Mouse (Mus musculus) cerebellum, adult 11 months (tissue): ENCODE data around the gene Ddx47.
A peak's percentile ranks its signal among the peaks of the same experiment; 100 is the strongest.

Experiments
- DNase-seq: peaks from one replicate; pipeline ENCODE4 v3.0.0; 2022

Gene Ddx47

DNA sequence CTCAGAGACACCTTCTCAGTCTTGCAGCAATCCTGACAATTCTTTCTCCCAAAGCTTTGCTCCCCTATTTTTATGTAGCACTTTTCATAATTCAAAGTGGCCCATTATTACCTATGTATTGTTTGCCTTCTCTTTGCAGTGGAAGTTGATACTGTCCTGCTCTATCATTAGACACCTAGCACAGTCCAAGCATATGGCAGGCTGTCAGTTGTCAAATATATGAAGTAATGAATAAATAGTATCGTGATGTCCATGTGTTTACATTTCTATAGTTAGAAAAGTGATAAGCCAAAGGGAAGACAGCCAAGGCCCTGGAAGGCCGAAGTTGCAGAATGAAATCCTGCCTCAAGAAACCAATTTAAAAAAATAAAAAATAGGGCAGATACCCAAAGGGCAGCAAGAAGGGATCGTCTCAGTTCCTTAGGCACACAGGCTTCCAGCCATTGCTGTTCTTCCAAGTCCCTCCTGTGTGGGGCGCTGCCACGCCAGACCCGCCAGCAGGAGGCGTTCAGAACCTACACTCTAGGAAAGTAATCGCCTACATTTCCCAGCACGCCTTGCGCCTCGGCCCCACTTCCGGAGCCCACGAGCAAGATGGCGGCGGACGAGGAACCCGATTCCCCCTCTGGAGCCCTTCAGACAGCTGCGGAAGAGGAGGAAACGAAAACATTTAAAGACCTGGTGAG is at the start of gene Ddx47:
Gene Ddx47 (plus strand): TSS at position 565 of the 686 bp plus-strand sequence.
- peak; percentile 92 for DNase-seq

DNA sequence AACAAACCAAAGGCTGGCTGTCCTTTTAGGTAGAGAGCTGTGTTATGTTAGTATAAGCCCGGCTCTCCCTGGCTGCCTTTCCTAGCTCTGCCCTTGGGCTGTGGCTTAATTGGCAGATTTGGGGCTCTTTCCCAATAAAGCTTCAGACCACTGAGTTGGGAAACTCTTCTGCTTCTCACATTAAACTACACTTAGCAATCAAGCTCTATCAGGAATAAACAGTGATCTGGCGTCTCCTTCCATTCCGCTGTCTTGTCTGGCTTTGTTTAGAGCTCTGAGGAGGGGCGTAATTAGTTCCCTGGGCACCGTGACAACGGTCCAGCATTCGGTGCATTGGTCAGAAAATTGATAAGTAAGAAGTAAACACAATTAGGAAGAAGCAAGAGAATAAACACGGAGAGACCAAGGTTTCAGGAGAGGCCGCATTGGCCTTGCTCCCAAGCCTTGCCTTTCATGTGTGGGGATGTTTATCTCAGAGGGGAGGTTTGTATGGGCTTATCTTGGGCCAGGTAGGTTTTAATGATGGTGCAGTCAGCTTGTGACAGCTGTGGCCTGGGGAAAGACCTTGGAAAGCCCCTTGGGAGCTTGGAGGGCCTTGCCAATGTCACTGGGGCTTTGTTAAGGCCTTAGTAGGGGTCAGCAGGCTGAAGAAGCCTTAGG is 49.4 kb upstream of the Ddx47 start:
- no peak for DNase-seq

DNA sequence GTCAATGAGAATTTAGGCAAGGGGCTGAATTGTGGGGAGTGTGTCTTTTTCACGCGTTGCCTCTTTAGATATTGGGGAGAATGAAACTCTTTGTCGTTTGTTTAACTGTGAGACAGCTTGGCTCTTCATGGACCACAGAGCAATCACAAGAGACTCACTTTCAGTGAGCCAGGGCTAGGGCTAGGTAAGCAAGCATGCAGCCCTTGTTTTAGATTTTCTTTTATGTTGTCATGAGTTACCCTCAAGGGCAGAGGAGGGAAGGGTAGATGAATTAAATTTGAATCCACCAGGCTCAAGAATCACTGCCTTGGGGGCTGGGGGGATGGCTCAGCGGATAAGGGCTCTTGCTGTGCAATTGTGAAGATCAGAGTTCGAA is 48.9 kb upstream of the Ddx47 start:
- DNase-seq: no peak

DNA sequence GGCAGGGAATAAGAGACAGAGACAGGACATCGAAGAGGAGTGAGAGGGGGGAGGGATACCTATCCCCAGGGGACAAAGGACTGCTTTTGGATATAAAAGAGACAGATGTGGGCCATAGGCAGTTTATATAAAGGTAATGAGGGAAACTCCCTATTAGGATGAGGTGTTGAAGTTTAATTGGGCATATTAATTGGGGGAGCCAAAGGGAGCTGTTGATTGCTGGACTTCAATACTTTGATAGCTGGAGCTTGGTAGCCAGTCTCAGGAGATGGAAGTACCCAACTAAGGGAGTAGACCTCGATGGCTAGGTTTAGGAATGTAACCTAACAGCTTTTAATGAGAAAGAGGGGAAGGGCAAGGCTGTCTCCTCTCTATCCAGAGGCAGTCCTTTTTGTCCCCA is 47.5 kb upstream of the Ddx47 start:
- DNase-seq: no peak

DNA sequence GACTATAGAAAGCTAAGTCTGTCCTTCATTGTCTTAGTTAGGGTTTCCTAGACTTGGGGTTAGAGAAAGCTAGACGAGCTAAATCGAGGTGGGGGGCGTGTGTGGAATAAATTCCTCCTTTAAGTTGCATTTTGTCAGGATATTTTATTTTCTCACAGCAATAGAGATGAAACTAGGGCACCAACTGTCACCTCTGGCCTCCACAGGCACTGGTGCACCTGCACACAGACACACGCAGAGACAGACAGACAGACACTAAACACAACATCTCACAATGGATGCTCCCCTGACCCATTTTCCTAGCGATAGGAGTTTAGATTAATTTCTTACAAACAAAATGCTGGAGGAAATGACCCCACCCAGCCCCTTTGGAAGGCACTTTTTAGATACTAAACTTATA is 44.7 kb upstream of the Ddx47 start:
- DNase-seq: no peak

DNA sequence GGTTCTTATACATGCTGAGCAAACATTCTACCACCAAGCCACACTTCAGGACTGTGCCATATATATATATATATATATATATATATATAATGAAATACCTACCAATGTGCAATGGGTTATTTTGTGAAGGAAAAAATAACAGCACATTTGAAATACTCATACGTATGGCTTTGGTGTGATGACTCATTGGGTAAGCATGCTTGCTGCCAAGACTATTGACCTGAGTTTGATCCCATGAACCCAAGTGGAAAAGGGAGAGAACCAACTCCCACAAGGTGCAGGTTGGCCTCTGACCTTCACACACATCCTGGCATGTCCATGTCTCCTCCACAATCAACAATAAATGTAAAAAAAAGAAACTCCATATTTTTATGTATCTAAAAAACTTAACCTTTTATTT is 43.1 kb upstream of the Ddx47 start:
- no peak for DNase-seq

DNA sequence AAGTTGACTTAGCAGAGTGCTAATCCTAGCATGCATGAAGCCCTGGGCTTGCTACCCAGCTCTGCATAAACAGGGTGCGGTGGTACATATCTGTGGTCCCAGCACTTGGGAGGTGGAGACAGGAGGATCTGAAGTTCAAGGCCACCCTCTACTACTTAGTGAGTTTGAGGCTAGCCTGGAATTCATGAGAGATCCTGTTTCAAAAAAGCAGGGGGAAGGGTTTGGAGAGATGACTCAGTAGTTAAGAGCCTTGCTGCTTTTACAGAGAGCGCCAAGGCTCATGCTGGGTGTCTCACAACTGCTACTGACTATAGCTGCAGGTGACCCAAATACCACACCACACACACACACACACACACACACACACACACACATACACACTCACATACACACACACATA is 41.9 kb upstream of the Ddx47 start:
- DNase-seq: no peak

DNA sequence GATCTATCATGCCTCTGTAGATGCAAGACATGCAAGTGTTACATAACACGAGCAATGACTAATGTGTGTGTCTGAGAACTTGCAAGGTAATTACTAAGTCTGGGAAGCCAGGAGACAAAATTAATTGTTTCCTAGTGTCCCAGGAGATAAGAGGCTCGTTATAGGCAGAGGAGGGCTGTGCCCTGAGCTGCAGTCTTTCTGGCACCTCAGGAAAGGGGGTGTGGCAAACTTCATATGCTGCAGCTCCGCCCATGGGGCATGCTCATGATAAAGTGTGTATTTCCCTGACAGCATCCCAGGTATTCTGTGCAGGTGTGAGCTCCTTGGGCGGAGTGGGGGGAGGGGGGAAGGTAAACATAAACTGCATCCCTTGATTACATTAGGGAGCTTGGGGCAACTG is 39.3 kb upstream of the Ddx47 start:
- no peak for DNase-seq

DNA sequence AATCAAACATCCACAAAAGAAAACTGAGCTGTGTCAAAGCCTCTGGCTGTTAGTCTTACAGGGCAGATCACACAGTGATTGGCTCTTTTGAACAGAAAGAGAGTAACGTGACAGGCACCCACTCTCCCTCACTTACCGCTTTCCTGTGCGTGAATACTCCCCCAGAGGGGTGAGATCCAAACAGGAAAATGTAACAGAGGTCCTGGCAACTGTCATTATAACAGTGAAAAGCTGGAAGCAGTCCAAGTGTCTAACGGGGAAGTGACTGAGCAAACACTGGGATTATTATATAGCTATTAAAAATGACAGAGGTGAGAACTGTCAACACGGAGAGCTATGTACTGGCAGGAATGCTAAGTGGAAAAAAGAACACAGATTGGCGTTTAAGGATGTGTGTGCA is 34.8 kb upstream of the Ddx47 start:
- no peak for DNase-seq

DNA sequence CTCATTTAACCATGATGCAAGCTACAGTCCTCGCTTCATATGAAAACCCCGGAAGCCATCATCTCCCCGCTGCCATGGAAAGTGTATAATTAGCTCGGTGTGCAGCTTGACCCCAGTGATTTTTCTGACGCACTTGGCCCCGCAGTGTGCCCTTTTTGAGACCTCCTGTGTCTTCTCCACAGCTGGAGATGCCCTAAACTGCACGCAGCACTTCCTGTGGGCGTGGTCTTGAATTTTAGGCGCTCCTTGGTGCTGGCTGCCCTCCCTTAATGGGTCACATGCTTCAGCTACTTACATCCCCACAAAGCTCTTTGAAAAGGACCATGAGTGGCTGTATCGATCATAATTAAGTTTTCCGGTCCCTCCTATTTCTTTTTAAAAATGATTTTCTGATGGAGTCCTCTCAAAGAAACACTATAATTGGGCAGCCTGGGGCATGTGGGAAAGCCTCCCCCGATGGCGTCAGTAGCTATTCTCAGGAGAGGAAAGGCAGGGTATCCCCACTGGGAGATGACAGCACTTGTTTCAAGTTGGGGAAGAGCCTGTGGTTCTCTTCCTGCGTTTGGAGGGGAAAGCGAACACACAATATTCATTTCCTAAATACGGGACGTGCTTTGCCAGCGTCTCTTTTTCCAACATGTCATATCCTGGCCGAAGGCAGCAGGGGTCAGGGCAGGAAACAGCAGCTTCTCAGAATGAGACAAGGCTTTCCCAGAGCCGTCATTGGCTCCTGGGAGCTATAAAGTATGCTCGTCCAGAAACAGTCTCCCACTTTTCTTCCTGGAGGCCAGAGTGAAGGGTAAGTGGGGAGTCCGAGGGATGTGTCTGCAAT is 30.0 kb upstream of the Ddx47 start, which contains the start of gene Apold1:
Gene Apold1 (plus strand): TSS at position 488 of the 832 bp plus-strand sequence.
- DNase-seq: no peak

DNA sequence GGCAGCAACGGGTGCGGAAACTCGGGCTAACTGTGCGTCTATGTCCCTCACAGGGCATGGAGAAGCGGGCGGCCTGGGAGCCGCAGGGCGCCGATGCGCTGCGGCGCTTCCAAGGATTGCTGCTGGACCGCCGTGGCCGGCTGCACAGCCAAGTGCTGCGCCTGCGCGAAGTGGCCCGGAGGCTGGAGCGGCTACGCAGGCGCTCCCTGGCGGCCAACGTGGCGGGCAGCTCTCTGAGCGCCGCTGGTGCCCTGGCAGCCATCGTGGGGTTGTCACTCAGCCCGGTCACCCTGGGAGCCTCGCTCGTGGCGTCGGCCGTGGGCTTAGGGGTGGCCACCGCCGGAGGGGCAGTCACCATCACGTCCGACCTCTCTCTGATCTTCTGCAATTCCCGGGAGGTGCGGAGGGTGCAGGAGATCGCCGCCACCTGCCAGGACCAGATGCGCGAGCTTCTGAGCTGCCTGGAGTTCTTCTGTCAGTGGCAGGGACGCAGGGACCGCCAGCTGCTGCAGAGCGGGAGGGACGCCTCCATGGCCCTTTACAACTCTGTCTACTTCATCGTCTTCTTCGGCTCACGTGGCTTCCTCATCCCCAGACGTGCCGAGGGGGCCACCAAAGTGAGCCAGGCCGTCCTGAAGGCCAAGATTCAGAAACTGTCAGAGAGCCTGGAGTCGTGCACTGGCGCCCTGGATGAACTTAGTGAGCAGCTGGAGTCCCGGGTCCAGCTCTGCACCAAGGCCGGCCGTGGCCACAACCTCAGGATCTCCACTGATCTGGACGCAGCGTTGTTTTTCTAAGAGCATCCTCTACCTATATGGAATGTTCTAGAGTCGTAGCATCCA is 27.7 kb upstream of the Ddx47 start:
- DNase-seq: peak; percentile 91

DNA sequence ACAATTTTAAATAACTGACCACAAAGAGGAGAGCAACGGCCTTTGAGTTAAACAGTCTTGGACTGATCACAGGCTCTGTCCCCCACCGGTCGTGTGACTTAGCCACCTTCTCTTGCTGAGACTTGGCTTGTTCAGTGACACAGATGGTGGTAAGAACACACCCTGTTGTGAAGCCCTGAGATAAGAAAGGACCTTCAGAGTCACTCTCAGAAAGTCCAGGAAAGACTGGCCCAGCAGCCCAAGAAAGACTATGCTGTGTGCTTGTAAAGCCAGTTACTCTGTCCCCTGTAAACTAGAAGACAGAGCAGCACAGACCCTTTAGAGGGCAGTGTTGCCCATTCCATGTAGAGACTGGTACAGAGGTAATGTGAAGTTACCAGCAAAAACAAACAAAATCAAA is 26.7 kb upstream of the Ddx47 start:
- DNase-seq: no peak

DNA sequence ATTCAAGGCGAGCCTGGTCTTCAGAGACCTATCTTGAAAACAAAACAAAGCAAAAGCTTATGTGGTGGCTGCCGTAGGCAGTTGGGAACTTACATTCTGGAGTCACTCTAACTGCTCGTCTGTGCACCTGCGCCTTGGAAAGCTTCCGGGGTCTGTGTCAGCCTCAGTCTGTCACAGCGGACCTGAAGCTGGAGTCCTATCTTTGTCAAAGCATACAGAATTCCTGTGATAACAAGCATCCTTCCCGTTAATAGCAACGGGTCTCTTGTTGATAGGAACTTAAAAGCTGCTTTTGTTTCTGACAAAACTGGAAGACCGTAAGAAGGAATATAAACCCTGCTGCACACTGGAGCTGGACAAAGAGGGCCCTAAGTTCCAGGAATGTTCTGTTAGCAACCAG is 23.0 kb upstream of the Ddx47 start:
- no peak for DNase-seq

DNA sequence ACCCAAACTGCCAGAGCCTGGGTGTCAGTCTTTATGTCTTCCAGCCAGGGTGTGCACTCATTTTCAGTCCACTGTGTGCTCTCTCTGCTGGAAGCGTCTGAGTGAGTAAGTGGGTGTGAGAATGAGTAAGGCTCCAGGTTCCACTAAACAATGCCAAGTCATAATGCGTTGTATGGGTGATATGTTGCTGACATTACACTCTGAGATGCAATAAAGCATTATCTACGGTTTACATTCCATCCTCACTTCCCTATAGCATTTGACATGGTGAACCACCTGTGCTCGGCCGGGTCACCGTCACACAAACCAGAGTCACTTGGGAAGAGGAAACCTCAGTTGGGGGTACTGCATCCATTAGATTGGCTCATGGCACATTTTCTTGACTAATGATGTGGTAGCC is 20.7 kb upstream of the Ddx47 start:
- DNase-seq: no peak

DNA sequence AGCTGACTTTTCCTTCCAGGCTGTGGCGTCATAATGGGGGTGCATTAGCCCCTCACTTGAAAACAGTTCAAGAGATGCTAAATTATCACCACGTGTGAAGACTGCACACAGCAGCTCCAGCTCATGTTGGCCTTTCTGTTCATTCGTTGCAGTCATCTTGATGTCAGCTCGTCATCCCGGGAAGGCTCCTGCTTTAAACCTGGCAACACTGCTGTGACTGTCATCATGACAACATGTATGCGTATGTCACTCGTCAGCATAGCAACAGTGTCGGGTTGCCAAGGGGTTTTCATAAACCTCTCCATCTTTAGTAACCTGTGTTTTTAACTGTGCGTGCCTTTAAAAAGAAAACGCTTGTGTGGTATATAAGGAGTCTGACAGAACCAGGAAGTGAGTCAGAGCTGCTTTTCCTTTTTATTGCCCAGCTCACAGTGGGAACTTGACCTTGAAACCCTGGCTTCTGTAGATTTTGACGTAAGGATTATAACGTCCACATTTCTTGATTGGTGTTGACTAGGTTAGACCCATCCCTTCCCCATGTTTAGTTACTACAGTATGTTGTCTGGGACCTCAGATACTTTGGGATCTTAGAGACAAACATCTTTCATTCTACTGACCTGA is 17.3 kb upstream of the Ddx47 start:
- no peak for DNase-seq

DNA sequence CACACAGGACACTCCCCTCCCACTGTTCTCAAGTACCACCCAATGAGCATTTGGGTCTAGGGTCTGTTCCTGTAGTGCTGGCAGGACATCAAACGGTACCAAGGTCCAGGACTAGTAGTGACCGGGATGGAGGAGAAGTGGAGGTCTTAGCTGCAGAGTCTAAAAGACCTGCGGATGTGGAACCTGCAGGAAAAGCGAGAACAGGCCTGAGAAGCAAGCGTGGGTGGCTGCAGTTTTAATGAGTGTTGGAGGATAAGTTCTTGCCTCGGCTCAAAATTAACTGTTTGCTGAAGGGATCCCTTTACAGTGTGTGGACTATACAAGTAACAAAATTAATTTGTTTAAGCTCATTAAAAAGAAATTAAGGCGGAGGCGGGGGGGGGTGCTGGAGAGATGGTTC is 16.4 kb upstream of the Ddx47 start:
- no peak for DNase-seq

DNA sequence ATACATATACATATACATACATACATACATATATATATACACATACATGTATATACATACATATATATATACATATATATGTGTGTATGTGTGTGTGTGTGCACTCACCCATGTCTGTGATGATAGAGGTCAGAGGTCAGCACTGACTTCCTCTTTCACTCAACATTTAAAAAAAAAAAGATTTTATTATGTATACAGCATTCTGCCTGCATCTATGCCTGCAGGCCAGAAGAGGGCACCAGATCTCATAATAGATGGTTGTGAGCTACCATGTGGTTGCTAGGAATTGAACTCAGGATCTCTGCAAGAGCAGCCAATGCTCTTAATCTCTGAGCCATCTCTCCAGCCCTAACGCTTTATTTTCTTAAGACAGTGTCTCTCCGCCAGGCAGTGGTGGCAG is 14.5 kb upstream of the Ddx47 start:
- no peak for DNase-seq

DNA sequence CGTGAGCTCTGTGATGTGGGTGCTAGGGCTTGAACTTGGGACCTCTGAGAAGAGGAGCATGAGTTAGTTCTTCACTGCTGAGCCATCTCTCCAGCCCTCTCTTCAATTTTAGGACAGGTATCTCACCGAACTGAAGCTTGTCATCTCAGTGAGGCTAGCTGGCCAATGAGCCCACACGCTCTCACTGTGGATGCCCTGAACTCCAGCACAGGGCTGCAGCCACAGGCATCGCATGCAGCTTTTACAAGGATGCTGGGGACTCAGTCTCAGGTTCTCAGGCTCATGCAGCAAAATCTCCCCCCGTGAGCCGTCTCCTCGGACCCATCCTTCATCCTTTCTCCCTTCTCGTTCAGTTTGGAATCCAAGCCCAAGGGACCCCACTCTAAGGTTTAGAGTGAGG is 13.3 kb upstream of the Ddx47 start:
- DNase-seq: no peak

DNA sequence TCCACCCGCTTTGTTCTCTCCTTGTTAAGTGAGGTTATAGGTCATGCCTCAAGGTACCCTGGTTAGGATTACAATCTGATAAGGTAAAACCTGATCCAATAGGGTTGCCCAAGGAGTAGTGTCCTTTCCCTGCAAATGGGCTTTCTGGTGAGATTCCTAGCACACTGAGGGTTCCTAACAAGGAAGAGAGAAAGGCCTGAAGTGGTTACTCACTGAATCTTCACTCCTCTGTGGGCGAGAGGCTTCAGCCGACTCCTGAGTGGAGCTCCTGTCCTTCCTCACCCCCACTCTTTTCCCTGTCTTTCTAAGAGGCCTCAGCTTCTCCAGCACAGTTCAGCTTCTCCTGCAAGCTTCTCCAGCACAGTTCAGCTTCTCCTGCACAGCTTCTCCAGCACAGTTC is 12.6 kb upstream of the Ddx47 start:
- no peak for DNase-seq

DNA sequence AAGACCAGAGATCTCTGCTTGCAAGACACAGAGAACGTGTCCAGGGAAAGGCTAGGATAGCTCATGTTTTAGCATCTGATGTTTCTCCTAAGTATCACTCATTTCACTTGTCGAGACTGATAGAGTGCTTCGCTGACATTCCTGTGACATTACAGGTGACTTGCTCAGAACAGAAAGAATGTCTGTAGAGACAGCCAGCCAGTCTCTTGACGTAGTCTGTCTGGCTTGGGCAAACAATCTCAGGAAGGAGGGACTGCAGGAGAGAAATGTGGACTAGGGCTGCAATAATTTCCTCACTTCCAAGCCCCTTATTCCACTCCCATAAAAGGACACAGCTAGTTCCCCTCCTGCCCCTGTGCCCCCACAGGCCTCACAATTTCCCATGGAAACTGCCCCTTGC is 11.1 kb upstream of the Ddx47 start:
- DNase-seq: no peak

DNA sequence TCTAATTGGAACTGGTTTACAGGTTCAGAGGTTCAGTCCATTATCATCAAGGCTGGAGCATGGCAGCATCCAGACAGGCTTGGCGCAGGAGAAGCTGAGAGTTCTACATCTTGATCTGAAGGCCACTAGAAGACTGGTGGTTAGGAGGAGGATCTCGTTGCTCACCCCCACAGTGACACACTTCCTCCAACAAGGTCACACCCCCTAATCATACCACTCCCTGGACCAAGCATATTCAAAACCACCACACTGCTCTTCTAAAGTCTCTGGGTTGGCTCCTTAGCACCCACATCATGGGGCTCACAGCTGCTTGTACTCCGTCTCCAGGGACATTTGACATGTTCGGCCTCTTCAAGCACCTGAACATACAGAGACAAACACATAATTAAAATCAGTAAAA is 9.4 kb upstream of the Ddx47 start:
- DNase-seq: no peak

DNA sequence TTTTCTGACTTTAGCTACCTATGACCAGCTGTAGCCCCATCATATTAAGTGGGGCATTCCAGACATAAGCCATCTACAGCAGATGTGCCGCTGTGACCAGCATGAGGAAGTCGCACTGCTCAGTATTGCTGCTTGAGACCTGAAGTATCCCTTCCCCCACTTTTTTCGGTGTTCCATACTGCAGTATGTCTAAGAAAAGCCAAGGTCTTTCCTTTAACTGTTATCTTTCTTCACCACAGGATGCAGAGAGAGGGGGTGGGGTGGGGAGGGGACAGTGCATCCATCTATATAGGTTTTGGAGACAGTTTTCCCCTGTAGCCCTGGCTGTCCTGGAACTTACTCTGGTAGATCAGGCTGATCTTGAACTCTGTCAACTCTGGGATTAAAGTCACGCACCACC is 5.0 kb upstream of the Ddx47 start:
- no peak for DNase-seq

DNA sequence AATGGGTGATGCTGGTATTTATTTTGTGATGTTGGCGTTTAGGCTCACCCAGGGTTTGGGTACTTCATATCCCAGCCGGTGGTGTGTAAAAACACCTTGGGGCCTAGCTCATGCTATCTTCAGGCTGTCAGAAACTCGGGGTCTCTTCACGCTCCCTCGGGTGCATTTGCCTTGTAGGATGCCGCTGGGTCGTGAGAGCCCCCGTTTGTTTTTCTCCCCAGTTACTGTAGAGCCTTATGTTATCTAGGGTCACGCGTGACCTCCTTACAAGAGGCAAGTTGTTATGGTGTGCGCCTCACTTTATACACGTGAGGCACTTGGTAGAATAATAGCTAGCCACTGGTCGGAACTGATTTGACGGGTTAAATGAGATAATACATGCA is 313 bp downstream of the Ddx47 start:
- DNase-seq: no peak
